Mouse (Mus musculus) granulocyte monocyte progenitor cell, adult 5-6 weeks (primary cell): ENCODE data around the gene Klkb1. TPM values are rescaled to one million over a fixed set of nuclear protein-coding genes. Genes with fewer than 3 reads are reported as not detected.

Source experiments
- ATAC-seq: replicated peaks from 2 replicates; pipeline ENCODE4 v1.8.0; 2016; ENCODE audit warnings: mild to moderate bottlenecking, moderate TSS enrichment, inconsistent platforms; ENCODE audit not compliant: poor library complexity, severe bottlenecking
- total RNA-seq, 2 experiments: library from RNA; stranded (forward) in 1 of 2; stranded (reverse) in 1 of 2; fragments of 200-712, 200-1000 nt in 1 of 2; fragments of >200 nt in 1 of 2; fragmentation: Nextera tagmentation in 1 of 2; gene quantifications; 2 replicates each; pipeline ENCODE4 v1.2.3; 2014 to 2017

Klkb1 gene
- total RNA-seq, 2 experiments from 2014 or later, result not detected

DNA sequence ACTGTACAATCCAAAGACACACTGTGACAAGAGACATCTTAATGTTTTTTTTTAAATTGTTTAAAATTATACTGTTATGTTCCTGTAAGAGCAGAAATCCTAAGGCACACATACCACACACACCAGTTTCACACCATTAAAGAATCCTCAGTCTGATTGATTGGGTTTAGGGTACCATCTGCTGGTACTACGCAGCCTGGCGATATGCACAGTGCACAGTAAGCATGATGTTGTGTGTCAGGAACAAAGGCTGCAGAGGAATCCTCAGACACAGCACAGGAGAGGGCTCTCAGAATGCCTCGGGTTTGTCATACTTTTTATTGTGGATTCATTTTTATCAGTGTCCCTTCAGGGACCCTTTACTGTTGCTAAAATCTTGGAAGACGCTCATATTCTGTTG is 20.3 kb downstream of the Klkb1 start:
- no peak for ATAC-seq

DNA sequence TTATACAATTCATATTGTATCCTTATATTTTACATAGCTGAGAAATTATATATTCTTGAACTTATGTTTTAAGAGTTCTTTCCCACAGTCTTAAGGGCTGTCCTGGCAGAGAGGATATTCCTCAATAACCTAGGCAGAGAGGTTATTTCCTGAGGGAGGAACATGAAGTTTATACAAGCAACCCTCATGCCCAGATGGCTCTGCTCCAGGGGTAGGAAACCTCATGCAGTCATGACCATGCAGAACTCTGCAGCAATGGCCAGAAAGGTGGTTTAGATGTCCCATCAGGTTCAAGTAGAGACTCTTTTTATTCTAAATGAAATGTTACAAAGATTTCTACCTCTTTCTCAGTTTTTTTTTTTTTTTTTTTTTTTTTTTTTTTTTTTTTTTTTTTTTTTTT is 25.6 kb downstream of the Klkb1 start:
- no peak for ATAC-seq

DNA sequence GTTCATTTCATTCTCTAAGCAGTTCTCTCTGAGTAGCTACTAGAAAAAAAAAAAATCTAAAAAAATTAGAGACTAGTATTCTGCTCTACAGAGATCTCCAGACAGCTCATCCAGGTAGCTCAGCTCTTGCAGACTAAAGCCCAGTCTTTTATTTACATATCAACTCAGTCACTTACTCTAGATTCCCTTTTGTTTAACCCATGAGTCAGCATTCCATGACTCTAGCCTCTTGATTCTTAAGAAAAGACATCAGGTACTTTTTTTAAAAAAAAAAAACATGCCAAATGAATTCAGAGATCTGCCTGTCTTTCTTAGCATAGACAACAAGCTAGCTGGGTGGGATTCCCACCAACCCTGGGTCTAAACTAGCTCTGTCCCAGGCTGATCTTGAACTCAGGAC is 26.2 kb downstream of the Klkb1 start:
- no peak for ATAC-seq

DNA sequence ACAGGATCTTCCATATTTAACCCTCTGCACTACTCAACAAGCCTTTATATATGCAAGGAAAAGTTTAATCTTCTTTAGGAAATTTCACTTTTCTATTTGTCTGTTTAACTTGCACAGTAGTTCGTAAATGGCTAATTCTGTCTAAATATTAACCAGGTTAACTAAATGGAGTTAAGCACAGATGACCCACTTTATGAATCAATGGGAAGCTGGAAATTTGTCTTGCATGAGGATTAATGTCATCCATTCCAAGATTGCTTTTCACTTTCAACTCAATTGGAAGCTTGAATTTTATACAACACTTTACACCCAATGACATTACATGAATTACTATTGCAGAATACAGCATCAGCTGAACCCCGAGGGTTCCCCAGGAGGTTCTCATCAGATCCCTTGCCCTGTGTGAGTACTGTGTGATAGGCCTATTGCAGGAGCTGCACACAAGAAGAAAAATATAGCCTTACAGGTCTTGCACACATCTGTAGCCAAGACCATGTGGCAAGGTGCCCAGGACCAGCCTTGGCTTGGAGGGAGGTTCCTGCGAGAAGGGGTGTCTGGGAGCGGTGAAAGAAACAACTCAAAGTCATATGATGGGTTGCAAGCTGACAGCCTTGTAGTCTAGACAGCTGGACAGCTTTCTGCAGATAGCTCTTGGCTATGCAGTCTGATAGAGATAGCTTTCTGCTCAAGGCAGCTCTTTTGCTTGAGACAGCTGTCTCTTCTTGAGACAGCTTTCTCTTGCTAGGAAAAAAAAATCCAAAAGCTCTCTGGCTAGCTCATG is 26.9 kb downstream of the Klkb1 start:
- no peak for ATAC-seq

DNA sequence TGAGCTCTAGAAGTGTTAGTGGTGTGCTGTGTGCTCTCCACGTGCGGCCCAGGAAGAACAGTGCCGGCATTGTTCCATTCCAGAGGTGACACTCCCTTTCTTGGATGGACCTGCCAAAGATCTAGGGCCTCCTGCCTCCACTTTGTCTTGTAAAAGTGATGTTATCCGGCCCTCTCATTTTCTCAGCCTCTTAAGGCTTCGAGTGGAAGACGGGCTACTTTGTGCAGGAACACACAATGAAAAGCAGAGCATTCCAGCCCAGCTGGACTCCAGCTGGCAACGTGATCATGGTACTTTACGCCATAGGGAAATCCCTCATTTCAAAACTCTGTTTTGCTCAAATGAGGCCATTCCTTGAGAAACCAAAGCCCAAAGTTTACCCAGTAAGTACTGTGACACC is 27.7 kb downstream of the Klkb1 start:
- no peak for ATAC-seq

DNA sequence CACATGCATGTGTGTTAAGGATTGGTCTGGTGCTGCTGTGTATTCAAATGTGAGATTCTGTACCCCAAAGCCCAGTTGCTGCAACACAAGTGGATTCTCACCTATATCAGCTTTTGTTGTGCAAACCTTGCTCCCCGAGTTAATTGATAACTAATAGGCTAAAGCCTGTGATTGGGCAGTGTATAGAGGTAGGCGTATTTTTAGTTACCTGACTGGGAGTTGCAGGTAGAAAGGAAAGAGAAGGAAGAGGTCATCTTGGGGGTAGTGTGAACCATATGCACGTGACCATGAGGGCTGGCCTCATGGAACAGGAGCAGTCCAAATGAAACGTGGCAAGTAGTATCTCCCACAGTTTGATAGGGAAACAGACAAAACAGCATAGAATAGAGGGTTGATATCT is 29.7 kb downstream of the Klkb1 start:
- ATAC-seq, result no peak

DNA sequence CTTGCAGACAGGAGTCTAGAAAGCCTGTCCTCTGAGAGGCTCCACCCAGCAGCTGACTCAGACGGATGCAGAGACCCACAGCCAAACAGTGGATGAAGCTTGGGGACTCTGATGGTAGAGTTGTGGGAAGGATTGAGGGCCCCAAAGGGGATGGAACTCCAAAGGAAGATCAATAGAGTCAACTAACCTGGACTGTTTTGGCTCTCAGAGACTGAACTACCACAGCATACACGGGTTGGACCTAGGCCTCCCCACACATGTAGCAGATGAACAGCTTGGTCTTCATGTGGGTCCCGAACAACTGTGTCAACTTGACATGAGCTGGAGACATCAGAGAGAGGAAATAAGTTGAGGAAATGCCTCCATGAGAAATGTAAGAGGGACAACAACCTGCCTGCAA is 31.8 kb downstream of the Klkb1 start:
- ATAC-seq, result no peak

DNA sequence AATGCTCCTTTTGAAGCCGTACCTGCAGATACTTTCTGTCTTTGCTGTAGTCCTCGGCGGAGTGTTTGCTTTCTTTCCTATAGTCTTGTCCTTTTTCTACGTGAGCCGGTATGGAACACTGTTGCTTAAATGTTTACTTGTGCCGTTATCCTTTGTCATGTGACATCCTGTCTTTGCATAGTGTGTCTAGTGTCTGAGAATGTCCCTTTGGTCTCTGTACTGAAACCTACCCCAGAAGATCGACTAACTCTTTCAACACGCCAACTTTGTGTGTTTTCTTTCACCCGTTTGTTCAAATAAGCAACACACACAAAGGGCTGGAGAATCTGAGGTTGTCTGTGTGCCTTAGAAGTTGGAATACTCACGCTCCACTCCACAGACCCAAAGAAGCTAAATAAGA is 32.7 kb downstream of the Klkb1 start, which contains the start of gene F11:
Gene F11, minus strand, starts transcription at position 112 of the 400 bp plus-strand sequence.
- no peak for ATAC-seq

DNA sequence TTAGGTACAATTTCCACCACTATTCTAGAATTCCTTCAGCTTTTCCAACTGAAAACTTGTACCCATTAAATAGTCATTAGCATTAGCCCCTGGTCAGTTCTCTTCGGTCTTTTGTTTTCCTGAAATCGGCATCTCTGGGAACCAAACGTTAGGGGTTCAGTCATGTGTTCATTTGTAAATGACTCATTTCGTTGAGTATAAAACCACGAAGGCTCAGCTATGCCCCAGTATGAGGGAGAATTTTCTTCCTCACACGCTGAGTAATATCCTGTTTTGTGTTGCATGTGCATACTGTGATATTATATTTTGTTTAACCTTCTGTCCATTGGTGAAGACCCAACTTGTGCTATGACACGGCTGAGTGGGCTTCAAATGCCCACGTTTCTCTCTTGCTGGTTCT is 36.2 kb downstream of the Klkb1 start:
- no peak for ATAC-seq

DNA sequence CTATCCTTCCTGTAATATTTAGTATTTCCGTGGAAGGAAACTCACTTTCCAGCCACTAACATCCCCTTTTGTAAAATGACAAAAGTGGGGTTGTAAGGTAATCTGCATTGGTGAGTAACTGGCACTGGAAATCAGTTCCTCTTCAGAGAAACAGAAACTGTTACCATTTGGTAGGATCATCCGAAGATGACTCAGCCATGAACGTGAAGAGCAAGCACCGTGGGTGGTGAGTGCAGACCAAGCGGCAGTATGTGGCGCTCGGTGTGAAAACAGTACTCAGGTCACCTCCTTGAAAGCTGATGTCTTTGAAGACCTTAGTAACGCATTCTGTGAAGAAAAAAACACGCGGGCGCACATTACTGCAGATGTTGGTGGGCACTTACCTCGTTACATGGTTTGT is 39.6 kb downstream of the Klkb1 start:
- no peak for ATAC-seq

DNA sequence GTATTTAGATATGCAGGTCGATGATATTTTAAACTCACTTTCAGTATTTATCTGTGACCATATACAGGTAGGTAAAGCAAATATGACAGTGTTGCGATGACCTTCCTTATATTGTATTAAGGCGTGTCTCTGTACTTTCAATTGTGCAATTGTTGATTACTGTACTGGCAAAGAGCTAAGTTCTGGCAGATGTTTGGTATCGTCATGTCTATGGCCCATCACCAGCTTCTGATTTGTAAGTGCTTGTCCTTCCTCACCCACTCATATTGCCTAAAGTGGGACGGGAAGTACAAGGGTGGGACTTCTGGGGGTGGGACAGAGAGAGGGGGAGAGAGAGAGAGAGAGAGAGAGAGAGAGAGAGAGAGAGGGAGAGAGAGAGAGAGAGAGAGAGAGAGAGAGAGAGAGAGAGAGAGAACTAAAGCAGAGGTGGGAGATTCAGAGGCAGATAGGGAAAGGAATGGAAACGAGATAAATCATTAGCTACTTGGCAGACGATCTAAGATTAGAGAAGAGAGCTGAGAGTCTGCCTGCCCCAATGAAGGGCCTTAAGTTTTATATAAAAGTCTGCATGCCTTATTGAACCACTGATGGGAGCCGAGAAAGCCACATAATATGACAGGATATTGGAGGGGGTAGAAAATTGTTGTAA is 40.3 kb downstream of the Klkb1 start:
- no peak for ATAC-seq

DNA sequence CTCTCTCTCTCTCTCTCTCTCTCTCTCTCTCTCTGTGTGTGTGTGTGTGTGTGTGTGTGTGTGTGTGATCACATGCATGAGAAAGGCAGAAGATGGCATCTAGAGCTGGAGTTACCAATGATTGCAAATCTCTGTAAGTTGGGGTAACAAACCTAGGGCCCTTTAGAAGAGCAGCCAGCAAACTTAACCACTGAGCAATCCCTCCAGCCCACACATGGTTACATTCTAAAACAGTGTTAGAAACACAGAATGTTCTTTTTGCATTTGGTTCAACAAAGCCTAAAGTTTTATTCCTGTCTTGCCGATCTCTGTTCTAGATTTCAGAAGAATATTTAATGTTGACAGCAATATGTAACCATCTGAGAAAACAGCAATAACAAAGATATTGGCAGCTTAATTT is 41.1 kb downstream of the Klkb1 start:
- ATAC-seq, result no peak

DNA sequence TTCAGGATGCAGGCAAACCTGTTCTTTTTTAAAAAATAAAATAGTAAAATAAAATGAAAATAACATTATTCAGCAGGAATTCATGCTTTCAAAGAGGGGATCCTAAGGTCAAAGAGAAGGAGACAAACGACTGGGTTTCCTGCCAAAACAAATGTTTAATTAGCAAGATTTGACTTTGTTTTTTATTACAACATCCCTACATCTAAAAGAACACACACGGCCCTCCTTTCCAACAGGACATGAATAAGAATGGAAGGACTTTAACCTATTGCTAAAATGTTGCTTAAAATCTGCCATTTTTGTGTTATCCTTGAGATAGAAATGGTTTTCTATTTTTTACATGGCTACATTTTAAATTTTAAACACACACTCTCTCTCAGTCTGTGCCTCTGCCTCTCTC is 41.5 kb downstream of the Klkb1 start:
- ATAC-seq, result no peak

DNA sequence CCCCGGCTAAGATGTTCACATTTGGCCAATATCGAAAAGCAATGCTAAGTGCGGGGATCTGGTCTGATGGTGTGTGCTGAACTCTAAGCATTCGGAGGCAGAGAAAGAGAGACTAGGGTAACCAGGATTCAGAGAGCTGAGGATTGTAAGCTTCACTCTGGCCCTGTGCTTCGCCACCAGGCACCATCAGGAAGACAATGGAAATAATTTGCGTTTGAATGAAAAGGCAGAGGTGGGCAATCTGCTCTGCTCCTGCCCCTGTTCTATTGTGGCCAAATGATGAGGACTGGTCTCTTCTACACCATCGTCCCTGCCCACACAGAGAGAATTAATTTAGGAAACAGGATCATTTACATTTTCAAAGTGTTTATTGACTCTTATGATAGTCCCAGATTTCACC is 48.4 kb downstream of the Klkb1 start:
- no peak for ATAC-seq

DNA sequence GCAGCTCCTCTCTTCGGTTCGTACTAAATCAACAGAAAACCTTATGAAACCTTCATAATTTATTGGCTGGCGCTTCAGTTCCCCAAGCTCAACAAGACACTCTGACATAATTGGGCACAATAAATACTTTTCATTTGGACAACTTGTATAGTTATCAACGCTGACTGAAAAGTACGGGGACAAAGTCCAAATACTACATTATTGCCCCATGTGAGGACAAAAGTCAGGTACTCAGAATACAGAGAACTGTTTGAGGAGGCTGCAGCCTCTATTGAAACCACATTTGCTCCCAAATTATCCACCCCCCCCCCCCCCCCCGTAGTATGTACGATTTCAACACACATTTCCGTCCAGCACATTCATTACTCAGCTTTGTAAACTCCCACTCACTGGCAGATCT is 55.3 kb downstream of the Klkb1 start:
- no peak for ATAC-seq

DNA sequence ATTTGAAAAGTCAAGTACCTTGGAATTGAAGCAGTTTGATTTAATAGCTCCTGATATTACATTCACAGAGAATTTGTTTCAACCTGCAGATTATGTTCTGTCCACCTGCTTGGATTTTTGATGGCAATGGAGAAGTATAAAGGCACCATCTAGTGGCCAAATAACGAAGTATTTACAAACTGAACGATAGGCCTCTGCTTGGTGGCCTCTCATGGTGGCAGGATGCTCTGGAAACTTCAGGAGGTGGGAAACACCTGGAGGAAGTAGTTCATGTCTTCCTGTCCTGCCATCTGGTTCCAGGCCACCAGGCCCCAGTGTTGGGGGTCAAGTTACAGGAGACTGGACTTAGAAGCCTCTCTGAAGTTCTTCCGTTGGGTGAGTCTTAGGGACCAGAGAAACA is 56.4 kb downstream of the Klkb1 start:
- ATAC-seq, result no peak

DNA sequence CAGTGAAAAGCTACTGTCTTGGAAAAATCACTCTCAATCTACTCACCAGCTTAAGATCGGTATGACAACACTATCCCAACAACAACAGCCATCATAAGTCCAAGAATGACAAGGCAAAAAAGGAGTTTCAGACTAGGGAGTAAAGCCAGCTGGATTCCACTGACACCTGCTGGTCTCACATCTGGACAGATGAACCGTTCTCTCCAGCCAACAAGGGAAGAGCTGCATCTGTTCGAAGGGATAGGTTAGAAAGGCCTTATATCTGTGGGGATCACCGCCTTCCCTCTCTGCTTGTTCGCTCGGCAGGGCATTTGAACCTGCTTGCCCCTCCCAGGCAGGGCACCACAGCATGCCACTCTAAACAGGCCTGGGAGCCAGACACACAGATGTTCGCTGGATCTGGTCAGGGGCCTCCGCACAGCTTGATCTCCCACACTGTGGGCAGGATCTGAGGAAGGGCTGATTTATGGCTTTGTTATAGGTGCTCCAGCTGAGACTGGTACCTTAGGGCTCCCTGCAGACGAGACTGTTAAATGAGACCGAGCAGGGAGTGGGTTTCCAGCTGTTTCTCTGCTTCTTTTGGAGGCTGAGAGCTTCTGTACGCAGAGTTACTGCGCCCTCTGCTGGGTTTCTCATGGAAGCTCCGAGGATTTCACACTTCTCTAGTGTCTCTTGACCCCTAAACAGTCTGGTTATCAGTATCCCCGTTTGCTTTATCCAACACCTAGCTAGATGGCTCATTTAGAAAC is 58.3 kb downstream of the Klkb1 start:
- peak; percentile 37; the same call in 1 of the 2 replicates for ATAC-seq

DNA sequence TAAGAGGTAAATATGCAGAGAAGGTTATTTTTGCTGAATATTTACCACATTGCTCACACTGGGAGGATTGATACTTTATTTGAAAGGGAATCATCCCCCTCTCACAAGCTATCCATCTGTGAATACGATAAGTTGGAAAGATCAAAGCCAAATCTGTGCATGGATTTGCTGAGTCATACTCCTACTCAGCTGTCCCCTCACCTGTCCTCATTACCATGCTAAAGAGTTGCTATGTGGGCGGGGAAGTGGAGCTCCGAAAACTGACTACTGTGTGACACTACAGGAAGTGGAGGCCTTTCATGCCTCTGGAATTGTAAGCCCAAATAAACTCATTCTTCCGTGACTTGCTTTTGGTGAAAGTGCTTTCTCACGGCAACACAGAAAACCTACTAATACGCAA is 59.4 kb downstream of the Klkb1 start:
- ATAC-seq, result no peak

DNA sequence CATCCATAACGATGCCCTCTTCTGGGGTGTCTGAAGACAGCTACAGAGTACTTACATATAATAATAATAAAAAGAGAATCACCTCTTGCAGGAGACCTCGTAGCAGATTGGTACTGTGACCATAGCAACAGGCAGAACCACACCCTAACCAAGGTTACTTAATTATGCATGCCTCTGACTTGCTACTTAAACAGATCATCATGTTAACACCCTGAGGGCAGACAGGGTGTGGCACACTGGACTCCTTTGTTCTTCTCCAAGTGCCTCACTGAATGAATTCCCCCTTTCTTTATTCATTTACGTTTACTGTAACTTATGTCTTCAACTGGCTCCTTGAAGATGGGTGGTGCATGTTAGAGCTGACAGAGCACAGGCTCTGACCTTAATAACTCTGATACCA is 61.4 kb downstream of the Klkb1 start:
- no peak for ATAC-seq
